Mouse (Mus musculus): Measurements from ENCODE around the gene Plch2. TPM values are rescaled to one million over a fixed set of nuclear protein-coding genes. Genes with fewer than 3 reads are reported as not detected.

The Plch2 gene
- polyA plus RNA-seq, 2 experiments, result 10.6 to 11.4 TPM

DNA sequence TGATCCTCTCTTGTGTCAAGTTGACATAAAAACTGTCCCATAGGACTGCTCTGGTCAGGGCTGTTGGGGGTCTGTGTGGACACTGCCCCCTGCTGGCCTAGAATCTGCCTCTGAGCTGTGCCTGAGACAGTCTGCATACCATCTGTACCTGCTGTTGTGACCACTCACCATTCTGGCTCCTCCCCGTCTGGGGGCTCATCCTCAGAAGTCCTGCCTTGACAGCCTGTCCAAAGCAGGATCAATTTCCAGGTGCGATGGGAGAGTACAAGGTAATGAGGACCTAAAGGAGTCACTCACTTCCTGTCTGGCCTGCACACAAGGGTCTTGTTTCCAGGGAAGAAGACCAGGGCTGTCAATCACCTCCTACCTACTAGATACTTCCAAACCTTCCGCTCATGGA is 38.0 kb upstream of the Plch2 start:
- H3K27me3 ChIP-seq (ENCODE audit: control insufficient read depth, insufficient read depth, low read length), result no peaks in the 10 kb centered on the region
- no peaks in the 10 kb centered on the region for H3K9me3 ChIP-seq (ENCODE audit: control insufficient read depth, low read length)
- ATAC-seq (ENCODE audit: low FRiP score, low read depth), result 0 out of 2 replicates have a peak, but pooled peaks have one; percentile 9
- peaks cover 10% of the 10 kb centered on the region for H3K36me3 ChIP-seq (ENCODE audit: control insufficient read depth, insufficient read depth, low read length)
- H3K9ac ChIP-seq (ENCODE audit: low read depth, low read length, severe bottlenecking), result no peak overlapping the region
- H3K4me2 ChIP-seq (replicated peaks; ENCODE audit: low read depth, low read length, severe bottlenecking), result no peak overlapping the region
- WGBS, result 62% methylated on average over 3 of the region's 3 CpGs
- H3K27ac ChIP-seq (replicated peaks; ENCODE audit: low read depth, low read length), result 0 out of 2 replicates have a peak overlapping the region, but pooled peaks have one; percentile 26
- TF ChIP-seq POLR2A (IDR thresholded peaks at IDR 0.05; ENCODE audit: borderline replicate concordance, extremely low read depth, insufficient read depth, insufficient read length), result no peak
- H3K4me3 ChIP-seq (replicated peaks; ENCODE audit: low read length), result no peak overlapping the region
- peaks cover 4% of the 10 kb centered on the region; the same call in 1 of the 2 replicates for H3K4me1 ChIP-seq (ENCODE audit: control insufficient read depth, insufficient read depth, low read length)
- DNase-seq (ENCODE audit: low spot score), result no peak

- whole genome bisulfite sequencing, result 78% methylated on average over 7 of the region's 7 CpGs
- no peak overlapping the region for H3K9ac ChIP-seq (ENCODE audit: low read depth, low read length, severe bottlenecking)
- no peak for TF ChIP-seq POLR2A (IDR thresholded peaks at IDR 0.05; ENCODE audit: borderline replicate concordance, extremely low read depth, insufficient read depth, insufficient read length)
These were observed 37.0 kb upstream of the Plch2 start for GRCm38 (mm10) chr4:155093431-155094149.

GRCm38 (mm10) chr4:155092718-155093430 is 36.3 kb upstream of the Plch2 start:
- H3K9me3 ChIP-seq (ENCODE audit: control insufficient read depth, low read length), result no peaks in the 10 kb centered on the region
- 87% methylated on average over 19 of the region's 19 CpGs for WGBS
- DNase-seq (ENCODE audit: low spot score) (no peak), ATAC-seq (ENCODE audit: low FRiP score, low read depth) (no peak)
- peaks cover 4% of the 10 kb centered on the region; the same call in 1 of the 2 replicates for H3K4me1 ChIP-seq (ENCODE audit: control insufficient read depth, insufficient read depth, low read length)
- H3K27me3 ChIP-seq (ENCODE audit: control insufficient read depth, insufficient read depth, low read length), result no peaks in the 10 kb centered on the region
- no peak overlapping the region for H3K4me2 ChIP-seq (replicated peaks; ENCODE audit: low read depth, low read length, severe bottlenecking)
- H3K27ac ChIP-seq (replicated peaks; ENCODE audit: low read depth, low read length), result no peak overlapping the region
- H3K9ac ChIP-seq (ENCODE audit: low read depth, low read length, severe bottlenecking), result no peak overlapping the region
- no peak overlapping the region for H3K4me3 ChIP-seq (replicated peaks; ENCODE audit: low read length)
- no peak for TF ChIP-seq POLR2A (IDR thresholded peaks at IDR 0.05; ENCODE audit: borderline replicate concordance, extremely low read depth, insufficient read depth, insufficient read length)
- H3K36me3 ChIP-seq (ENCODE audit: control insufficient read depth, insufficient read depth, low read length), result peaks cover 18% of the 10 kb centered on the region

More at GRCm38 (mm10) chr4:155093431-155094149, 37.0 kb upstream of the Plch2 start:
- Histone ChIP-seq H3K9me3 (ENCODE audit: control insufficient read depth, low read length) (no peaks in the 10 kb centered on the region), H3K4me3 (replicated peaks; ENCODE audit: low read length) (no peak overlapping the region), H3K27ac (replicated peaks; ENCODE audit: low read depth, low read length) (no peak overlapping the region), H3K4me2 (replicated peaks; ENCODE audit: low read depth, low read length, severe bottlenecking) (no peak overlapping the region), H3K36me3 (ENCODE audit: control insufficient read depth, insufficient read depth, low read length) (peaks cover 18% of the 10 kb centered on the region), H3K4me1 (ENCODE audit: control insufficient read depth, insufficient read depth, low read length) (peaks cover 4% of the 10 kb centered on the region; the same call in 1 of the 2 replicates), H3K27me3 (ENCODE audit: control insufficient read depth, insufficient read depth, low read length) (no peaks in the 10 kb centered on the region)
- ATAC-seq (ENCODE audit: low FRiP score, low read depth) (no peak), DNase-seq (ENCODE audit: low spot score) (no peak)

DNA sequence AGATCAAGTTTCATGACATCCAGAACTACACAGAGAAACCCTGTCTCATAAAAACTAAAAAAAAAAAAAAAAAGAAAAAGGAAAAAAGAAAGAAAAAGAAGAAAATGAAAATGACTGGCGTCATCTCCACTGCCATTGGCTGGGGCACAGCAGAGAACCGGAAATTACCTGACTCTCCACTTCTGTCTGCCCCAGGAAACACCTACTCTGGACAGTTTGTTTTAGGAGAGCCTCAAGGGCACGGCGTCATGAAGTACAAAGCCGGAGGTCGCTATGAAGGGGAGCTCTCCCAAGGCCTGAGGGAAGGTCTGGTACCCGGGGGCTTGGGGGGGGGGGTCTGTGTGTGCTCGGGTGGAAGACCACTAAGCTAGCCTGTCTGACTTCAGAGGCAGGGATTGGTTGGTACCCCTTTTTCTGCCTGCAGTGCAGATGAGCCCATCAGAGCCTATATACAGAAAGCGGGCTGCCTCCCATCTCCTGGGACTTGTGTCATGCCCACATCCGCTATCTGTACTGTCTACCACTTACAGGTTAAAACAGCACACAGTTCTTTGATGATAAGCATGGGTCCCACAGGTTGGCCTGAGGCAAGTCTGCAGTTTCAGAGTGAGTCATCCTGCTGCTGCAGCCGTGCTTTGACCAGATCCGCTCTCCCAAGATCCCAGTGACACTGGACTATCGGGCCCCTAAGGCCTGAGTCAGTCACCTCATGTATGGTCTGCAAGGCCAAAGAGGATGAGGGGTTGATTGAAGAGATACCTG is 34.3 kb upstream of the Plch2 start:
- Histone ChIP-seq H3K4me2 (replicated peaks; ENCODE audit: low read depth, low read length, severe bottlenecking) (no peak overlapping the region), H3K27ac (replicated peaks; ENCODE audit: low read depth, low read length) (no peak overlapping the region), H3K36me3 (ENCODE audit: control insufficient read depth, insufficient read depth, low read length) (peaks cover 18% of the 10 kb centered on the region), H3K4me1 (ENCODE audit: control insufficient read depth, insufficient read depth, low read length) (peaks cover 12% of the 10 kb centered on the region), H3K9ac (ENCODE audit: low read depth, low read length, severe bottlenecking) (no peak overlapping the region), H3K4me3 (replicated peaks; ENCODE audit: low read length) (no peak overlapping the region), H3K27me3 (ENCODE audit: control insufficient read depth, insufficient read depth, low read length) (no peaks in the 10 kb centered on the region), H3K9me3 (ENCODE audit: control insufficient read depth, low read length) (no peaks in the 10 kb centered on the region)
- no peak for TF ChIP-seq POLR2A (IDR thresholded peaks at IDR 0.05; ENCODE audit: borderline replicate concordance, extremely low read depth, insufficient read depth, insufficient read length)
- ATAC-seq (ENCODE audit: low FRiP score, low read depth) (no peak), DNase-seq (ENCODE audit: low spot score) (no peak)
- 93% methylated on average over 13 of the region's 13 CpGs for WGBS

- ATAC-seq (ENCODE audit: low FRiP score, low read depth) (no peak), DNase-seq (ENCODE audit: low spot score) (no peak)
- Histone ChIP-seq H3K36me3 (ENCODE audit: control insufficient read depth, insufficient read depth, low read length) (peaks cover 18% of the 10 kb centered on the region), H3K27ac (replicated peaks; ENCODE audit: low read depth, low read length) (no peak overlapping the region), H3K27me3 (ENCODE audit: control insufficient read depth, insufficient read depth, low read length) (no peaks in the 10 kb centered on the region), H3K4me3 (replicated peaks; ENCODE audit: low read length) (no peak overlapping the region), H3K9me3 (ENCODE audit: control insufficient read depth, low read length) (no peaks in the 10 kb centered on the region), H3K4me1 (ENCODE audit: control insufficient read depth, insufficient read depth, low read length) (peaks cover 12% of the 10 kb centered on the region), H3K4me2 (replicated peaks; ENCODE audit: low read depth, low read length, severe bottlenecking) (no peak overlapping the region), H3K9ac (ENCODE audit: low read depth, low read length, severe bottlenecking) (no peak overlapping the region)
- no peak for TF ChIP-seq POLR2A (IDR thresholded peaks at IDR 0.05; ENCODE audit: borderline replicate concordance, extremely low read depth, insufficient read depth, insufficient read length)
- 96% methylated on average over 4 of the region's 4 CpGs for WGBS
These were observed 33.6 kb upstream of the Plch2 start for GRCm38 (mm10) chr4:155090147-155090546.

All from limb, embryonic 14.5 days (tissue).